Mouse (Mus musculus) embryonic fibroblast, embryonic 13.5 days (primary cell): ENCODE measurements at regions not wholly inside any gene's neighbourhood (a gene's known extent, or its start where the extent isn't known, plus 50 kb on each side); places are given as distances from the start of the nearest gene placed in this dataset.

ENCODE experiments used
- H3K27ac ChIP-seq: 2 replicates; pipeline ENCODE4 v1.5.1; 2012; ENCODE audit warnings: low read length, control low read depth, inconsistent platforms; ENCODE audit not compliant: insufficient read depth
- H3K4me1 ChIP-seq: 2 replicates; pipeline ENCODE4 v1.6.1; 2011; ENCODE audit warnings: low read length; ENCODE audit not compliant: control insufficient read depth, insufficient read depth
- H3K4me3 ChIP-seq: 2 replicates; pipeline ENCODE4 v1.5.1; 2011; ENCODE audit warnings: mild to moderate bottlenecking, control low read depth, low read length; ENCODE audit not compliant: insufficient read depth
- CTCF ChIP-seq: IDR thresholded peaks from 2 replicates; pipeline ENCODE4 v1.5.1; 2011; ENCODE audit warnings: mild to moderate bottlenecking, control low read depth, low read length, moderate library complexity, borderline replicate concordance; ENCODE audit not compliant: insufficient read depth
- POLR2A ChIP-seq: IDR thresholded peaks from 2 replicates; pipeline ENCODE4 v1.6.1; 2011; ENCODE audit warnings: low read depth, mild to moderate bottlenecking, control low read depth, low read length, moderate library complexity

DNA sequence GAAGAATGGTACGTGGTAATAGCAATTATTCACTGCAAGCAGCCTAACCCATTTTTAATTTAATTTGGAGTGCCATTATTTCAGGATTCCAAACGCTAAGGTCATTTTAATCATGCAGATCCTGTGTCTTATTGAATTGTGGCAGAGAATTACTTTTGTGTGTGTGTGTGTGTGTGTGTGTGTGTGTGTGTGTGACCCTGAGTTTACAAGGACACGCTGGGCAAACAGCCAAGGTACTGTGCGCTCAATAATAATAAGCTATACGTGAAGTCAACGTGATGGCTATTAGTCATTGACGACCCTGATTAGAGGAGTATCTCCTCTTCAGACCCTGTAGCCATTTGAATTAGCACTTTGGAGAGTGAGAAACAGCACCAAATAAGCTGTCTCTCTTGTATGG lies 144.1 kb downstream of the Klf7 start:
- peaks cover 7% of the 10 kb centered on the region for H3K4me1 ChIP-seq
- TF ChIP-seq POLR2A, result no peak
- TF ChIP-seq CTCF, result no peak
- H3K4me3 ChIP-seq, result no peak overlapping the region
- no peak overlapping the region for H3K27ac ChIP-seq

DNA sequence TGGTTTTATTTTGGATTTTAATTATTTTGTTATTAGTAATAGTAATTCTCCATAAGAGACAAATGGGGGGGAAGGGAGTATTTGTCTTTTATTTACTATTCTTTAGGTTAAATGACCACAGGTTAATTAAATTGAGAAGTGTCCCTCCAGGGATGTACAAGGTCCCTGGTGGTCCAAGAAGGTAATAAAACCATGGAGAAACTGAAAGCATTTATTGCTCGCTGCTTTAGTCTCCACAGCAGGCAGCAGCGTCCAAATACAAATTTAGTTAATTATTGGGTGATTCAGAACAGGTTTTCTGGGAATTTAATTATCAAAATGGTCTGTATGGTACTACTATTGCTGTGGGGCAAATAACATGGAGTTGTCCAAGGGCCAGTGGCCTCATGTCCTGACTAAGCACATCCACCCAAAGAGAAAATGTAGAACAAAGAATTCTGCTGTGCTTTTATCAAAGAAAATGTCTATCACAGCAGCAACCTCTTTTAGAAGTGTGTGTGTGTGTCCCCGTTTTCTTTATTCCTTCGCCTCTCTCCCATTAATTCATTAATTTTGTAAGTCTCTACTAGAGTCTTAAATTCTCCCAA lies 144.7 kb downstream of the Klf7 start:
- H3K27ac ChIP-seq, result no peak overlapping the region
- H3K4me3 ChIP-seq, result no peak overlapping the region
- TF ChIP-seq POLR2A, result no peak
- TF ChIP-seq CTCF, result no peak
- H3K4me1 ChIP-seq, result peaks cover 7% of the 10 kb centered on the region

DNA sequence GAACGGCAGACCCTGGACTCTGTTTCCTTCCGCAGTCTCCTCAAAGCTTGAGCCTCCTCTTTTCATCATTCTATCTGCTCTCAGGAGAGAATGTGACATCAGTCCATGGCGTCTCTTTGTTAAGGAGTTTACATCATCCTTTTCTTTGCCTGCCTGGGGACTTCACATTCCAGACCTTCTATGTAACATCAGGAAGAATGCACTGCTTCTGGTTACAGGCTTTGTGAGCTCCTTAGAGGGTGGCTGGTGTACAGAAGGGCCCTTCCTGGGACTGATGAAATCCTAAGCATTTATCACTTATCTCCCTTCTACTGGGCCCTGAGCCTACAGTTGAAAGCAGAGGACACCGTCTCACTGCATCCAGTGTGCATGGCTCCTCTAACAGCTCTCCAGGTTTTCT lies 145.2 kb downstream of the Klf7 start:
- TF ChIP-seq POLR2A, result no peak
- no peak for TF ChIP-seq CTCF
- no peak overlapping the region for H3K27ac ChIP-seq
- peaks cover 7% of the 10 kb centered on the region for H3K4me1 ChIP-seq
- no peak overlapping the region for H3K4me3 ChIP-seq

DNA sequence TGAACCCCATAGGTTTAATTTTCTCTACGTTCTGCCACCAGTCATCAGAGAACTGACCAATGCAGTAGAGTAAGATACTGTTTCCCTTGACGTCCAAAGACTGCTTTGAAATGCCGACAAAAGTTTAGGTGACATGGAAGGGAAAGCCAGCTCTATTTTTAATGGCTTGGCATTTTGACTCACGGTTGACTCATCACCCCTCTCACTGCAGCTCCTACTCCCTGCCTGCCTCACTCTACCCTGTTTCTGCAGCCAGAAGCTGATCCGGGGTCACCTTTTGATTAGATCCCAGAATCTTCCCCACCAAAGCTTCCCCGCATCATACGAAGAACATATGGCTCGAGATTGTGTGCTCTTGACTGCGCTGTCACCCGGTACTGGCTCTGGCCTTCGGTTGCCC lies 154.2 kb downstream of the Klf7 start:
- Histone ChIP-seq H3K27ac (no peak overlapping the region), H3K4me3 (no peak overlapping the region), H3K4me1 (peaks cover 8% of the 10 kb centered on the region)
- no peak for TF ChIP-seq POLR2A

DNA sequence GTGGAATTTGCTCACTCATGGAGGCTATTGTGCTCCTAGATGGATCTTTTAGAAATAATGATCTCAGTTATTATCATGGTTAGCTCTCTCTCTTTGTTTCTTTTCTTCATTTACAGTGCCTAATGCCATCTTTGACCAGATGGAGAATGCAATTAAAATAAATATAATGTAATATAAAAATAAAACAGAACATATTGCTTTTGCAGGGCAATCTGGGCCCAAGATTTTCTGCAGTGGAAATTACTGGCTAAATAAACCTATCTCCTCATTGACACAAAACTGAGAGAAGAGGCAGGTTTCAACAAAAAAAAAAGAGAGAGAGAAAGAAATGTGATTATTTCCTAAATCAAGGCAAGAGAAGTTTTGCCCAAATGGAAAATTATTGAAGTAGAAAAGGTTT lies 156.6 kb downstream of the Klf7 start:
- Histone ChIP-seq H3K4me3 (no peak overlapping the region), H3K27ac (no peak overlapping the region), H3K4me1 (peaks cover 8% of the 10 kb centered on the region)
- TF ChIP-seq CTCF, result no peak
- no peak for TF ChIP-seq POLR2A

DNA sequence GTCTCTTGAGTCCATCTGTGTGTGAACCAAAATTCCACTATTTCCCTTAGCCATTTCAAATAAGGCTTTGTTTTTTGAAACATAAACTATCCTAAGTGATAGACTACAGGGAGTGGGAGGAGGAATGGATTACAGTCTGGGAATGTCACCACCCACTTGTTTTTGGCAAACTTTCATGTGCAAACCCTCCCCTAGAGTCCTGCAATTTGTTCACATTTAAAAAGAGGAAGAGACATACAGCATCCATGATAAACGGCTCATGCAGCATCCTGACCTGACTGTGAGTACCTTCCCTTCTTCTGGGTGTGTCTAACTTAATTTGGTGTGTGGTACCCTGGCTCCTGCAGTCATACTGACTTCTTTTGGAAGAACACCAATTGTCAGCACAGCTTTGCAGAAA lies 157.6 kb downstream of the Klf7 start:
- Histone ChIP-seq H3K4me3 (no peak overlapping the region), H3K27ac (peak overlapping the region; percentile 78; the same call in 1 of the 2 replicates), H3K4me1 (peaks cover 8% of the 10 kb centered on the region)
- TF ChIP-seq POLR2A (no peak), CTCF (no peak)

DNA sequence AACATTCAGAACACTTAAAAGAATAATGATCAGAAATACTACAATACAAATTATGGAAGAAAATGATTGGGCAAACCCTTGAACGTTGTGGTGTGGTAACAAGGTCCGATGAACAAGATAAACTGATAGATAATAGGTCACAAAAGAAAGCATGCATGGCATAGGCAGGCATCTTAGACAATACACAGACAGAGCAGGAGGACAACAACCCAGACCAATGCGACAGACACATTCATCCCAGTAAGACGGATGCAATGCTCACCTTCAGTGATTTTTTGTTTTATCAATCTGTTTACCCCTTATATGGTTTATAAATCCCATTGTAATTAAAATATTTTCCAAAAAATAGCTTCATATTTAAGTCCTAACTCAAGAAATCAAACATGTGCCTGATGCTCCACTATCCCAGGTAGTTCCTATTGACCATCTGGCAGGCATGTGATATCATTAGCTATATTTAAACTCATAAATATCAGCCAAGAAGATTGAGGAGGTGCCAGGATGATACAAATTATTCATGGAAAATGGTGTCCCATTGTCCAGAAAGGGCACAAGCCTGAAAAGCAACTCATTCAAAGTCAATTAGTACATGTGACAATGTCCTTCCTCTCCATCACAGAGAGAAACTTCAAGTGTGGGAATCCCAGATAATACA lies 166.3 kb downstream of the Klf7 start:
- Histone ChIP-seq H3K4me1 (no peaks in the 10 kb centered on the region), H3K4me3 (no peak overlapping the region), H3K27ac (no peak overlapping the region)
- no peak for TF ChIP-seq CTCF

DNA sequence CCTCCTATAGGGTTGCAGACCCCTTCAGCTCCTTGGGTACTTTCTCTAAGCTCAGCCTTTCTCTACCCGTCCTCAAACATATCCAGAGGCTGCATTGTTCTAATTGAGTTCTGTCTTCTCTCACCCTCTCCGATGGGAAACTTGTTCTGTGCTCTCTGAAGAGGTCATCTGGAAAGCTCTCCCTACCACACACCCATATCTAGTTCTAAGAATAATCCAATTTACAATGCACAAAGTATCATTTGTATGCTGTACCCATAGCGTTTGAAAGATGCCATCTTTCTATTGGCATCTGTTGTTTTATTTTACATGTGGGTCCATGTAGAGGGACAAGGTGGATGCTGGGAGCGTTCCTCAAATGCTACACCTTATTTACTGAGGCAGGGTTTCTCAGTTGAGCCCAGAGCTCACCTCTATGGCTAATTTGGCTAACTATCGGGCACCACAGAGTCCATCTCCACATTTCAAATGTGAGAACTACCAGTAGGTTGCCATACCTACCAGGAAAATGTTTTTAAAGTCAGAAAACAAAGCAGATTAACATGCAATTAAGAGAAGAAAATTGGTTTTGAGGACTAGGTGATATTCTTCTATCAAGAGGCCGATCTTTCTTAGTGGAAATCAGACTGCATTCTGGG lies 167.1 kb downstream of the Klf7 start:
- TF ChIP-seq POLR2A (no peak), CTCF (no peak)
- no peaks in the 10 kb centered on the region for H3K4me1 ChIP-seq
- H3K4me3 ChIP-seq, result no peak overlapping the region
- H3K27ac ChIP-seq, result no peak overlapping the region

DNA sequence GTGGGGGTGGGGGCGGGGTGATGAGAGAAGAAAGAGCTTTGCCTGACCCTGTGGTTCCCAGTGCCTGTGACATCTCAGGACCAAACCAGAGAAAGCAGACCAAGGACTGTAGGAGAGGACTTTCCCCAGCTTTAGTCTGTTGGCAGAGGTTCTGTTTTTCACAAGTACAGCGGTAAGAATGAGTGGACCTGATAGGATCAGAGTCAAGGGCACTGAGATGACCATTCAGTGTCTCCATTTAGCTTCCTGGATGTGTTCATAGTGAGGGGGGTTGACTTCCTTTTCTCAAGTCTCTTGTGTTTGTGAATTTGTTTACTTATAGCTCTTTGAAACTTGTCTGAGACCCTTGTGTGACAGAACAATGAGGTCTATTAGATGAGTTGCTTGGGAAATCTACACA lies 167.9 kb downstream of the Klf7 start:
- no peak overlapping the region for H3K4me3 ChIP-seq
- no peaks in the 10 kb centered on the region for H3K4me1 ChIP-seq
- TF ChIP-seq POLR2A, result no peak
- no peak for TF ChIP-seq CTCF
- H3K27ac ChIP-seq, result no peak overlapping the region

DNA sequence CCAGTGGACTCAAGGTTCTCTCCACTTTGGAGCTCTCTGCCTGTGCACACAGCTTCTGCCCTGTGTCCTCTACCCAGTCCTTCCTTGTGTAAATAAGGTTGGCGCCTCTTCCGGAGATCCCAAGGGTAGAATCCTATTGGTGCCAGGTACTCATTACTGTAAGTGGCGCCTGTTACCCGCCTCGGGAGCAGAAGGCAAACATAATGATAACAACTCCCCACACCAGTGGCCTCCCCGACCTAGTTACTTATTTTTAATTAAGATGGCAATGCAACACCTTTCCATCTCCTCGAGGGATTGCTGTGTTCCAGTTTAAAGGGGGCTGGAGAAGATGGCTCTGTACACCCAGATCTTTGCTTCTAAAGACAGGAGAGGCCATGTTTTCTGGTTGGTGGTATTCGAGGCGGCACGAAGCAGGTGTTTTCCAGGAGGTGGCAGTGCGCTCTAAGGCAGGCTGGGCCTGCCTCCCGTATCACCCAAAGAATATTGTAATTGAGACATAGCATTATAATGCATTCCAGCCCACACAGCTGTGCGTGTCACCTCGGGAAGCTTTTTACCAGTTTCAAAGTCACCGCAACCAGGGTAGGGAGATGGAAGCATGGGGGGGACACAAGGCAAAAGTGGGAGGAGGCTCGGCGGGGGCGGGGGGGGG lies 168.7 kb downstream of the Klf7 start:
- Histone ChIP-seq H3K4me3 (no peak overlapping the region), H3K4me1 (no peaks in the 10 kb centered on the region), H3K27ac (no peak overlapping the region)
- peak; percentile 72 for TF ChIP-seq CTCF
- TF ChIP-seq POLR2A, result no peak
